Mouse (Mus musculus) stomach, postnatal 0 days (tissue): ENCODE data around the gene Adamtsl4.

Source experiments
- CTCF ChIP-seq: IDR thresholded peaks from 2 replicates; pipeline ENCODE4 v1.5.1; 2016; ENCODE audit warnings: antibody characterized with exemption, low read depth, mild to moderate bottlenecking, moderate library complexity
- EP300 ChIP-seq: optimal IDR thresholded peaks from 2 replicates; pipeline ENCODE3; 2016; ENCODE audit warnings: antibody characterized with exemption

- no peak for TF ChIP-seq CTCF
- TF ChIP-seq EP300: no peak
Measured at GRCm38 (mm10) chr3:95662724-95663449, 24.8 kb downstream of the Adamtsl4 start.
